Mouse (Mus musculus) gastrocnemius, adult 18-20 months (tissue): ENCODE data around the gene Rgl1. TPM values are rescaled to one million over a fixed set of nuclear protein-coding genes. Genes with fewer than 3 reads are reported as not detected.
A peak's percentile ranks its signal among the peaks of the same experiment; 100 is the strongest.
"Not testable (repeated sequence)": the region's sequence is repeated elsewhere in the genome, so short reads cannot be mapped to it uniquely, and the experiment has no call there.

Source experiments
- DNase-seq: peaks from one replicate; pipeline ENCODE4 v3.0.0; 2021; ENCODE audit warnings: low spot score
- total RNA-seq, 2 experiments: library from RNA; stranded (reverse); gene quantifications; 2 replicates each; pipeline ENCODE4 v1.2.3; 2021

Gene Rgl1
- total RNA-seq, 2 experiments from 2014 or later: 4.9 to 7.8 TPM

- no peak for DNase-seq
Measured at GRCm38 (mm10) chr1:152660436-152660835, 105.7 kb downstream of the Rgl1 start.

DNA sequence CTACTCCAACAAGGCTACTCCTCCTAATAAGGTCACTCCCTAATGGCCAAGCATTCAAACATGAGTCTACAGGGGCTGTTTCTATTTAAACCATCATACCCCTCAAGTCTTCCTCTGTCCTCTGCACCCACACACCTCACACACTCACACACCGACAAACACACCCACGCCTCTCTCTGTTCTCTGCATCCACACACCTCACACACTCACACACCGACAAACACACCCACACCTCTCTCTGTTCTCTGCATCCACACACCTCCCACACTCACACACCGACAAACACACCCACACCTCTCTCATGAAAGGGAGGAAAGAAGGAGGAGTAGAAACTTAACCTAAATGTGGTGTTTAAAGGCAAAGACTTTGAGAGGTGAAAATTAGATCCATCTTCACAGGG lies 106.2 kb downstream of the Rgl1 start:
- no peak for DNase-seq

DNA sequence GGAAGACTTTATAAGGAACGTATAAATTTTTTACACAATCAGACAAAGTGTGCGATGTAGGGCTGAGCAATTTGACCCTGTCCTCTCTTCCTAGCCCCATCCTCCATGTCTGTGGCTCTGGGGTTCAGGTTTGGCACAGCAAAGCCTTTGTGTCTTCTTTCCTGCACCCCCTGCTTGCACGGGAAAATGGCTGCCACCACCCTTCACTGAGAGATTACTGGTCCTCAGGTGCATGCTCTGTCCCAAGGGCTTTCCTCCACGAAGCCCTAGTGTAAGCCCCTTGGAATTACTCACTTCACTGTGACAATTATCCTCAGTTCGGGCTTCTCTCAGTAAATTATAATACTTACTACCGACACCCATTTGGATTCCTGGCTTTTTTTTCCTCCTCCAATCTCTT lies 109.5 kb downstream of the Rgl1 start:
- no peak for DNase-seq

DNA sequence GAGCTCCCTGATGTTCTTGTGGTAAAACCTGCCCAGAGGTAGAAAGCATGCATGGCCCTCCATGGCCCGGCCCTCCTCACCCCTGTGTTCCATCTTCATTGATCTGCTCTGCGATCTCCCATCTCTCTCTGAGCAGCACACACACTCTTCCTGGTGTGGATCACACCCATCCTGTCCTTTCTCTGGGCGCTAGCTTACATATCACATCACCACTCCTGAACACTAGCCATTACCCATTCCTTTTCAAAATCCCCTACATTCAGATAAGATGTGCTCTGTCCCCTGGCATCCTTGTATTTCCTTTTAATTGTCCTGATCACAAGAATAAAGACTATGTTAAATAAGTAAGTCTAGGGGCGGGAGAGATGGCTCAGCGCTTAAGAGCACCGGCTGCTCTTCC lies 111.3 kb downstream of the Rgl1 start:
- DNase-seq: no peak

DNA sequence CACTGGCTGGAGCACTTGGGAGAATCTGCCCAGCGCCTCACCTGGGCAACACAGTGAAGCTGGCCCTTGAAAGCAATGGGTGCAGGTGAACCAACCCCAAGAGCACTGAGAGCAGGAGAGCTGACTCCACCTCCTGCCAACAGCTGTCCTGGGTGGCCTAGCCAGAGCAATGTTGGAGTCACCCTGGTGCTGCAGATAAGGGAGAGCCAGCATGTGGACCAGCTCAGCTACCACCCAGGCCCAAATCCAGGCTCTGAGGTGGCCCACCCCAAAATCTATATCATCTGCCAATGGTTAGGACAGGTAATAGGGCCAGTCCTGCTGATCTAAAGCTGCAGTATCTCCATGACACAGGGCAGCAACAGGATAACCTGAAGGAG lies 114.7 kb downstream of the Rgl1 start:
- no peak for DNase-seq

- DNase-seq: no peak
Measured at GRCm38 (mm10) chr1:152650856-152651494, 115.2 kb downstream of the Rgl1 start.

DNA sequence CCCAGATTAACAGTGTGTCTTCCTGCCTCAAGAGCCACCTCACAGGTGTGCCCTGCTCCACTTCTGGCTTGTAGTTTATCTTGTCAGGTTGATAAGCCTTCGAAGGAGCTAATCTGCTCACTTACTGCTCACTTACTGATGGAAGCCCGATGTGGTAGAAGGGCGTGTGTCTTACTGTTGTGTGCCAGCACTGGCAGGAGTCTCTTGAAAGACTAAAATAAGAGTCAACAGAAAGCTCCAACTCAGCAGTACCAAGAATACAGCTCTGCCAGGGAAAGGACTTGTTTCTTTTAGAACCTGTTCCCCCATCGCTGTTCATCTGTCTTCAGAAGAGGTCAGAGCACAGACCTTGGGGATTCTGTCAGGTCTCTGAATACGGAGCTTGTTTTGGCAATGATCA lies 118.1 kb downstream of the Rgl1 start:
- DNase-seq: peak; percentile 14

DNA sequence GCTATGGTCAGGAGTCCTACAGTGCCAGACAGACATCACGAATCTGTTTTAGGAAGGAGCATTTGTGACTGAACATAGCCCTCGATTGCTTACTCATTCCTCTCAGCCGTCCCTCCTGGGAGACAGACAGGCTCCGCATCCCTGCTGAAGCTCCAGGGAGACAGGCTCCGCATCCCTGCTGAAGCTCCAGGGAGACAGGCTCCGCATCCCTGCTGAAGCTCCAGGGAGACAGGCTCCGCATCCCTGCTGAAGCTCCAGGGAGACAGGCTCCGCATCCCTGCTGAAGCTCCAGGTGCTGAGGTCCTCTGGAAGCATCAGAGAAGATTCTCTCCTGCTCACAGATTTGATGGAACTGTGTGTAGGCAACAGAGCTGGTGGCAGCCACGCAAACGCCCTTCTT lies 123.9 kb downstream of the Rgl1 start:
- DNase-seq: not testable (repeated sequence)

GRCm38 (mm10) chr1:152640195-152640981 lies 125.8 kb downstream of the Rgl1 start:
- DNase-seq: peak; percentile 88

DNA sequence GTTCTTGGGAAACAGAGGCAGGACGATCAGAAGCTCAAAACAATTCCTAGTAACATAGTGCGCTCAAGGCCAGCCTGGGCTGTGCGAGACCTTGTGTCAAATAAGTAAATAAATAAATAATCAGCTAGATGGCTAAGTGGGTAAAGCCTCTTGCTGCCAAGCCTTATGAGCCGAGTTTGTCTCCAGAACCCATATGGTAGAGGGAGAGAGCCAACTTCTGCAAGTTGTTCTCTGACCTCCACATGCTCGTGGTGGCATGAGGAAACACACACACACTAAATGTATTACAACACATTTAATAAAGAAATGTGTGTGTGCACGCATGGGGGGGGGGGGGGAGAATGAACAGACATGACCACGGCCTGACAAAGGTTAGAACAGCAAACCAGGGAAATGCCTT lies 126.8 kb downstream of the Rgl1 start:
- DNase-seq: no peak

GRCm38 (mm10) chr1:152634638-152635037 lies 131.5 kb downstream of the Rgl1 start:
- DNase-seq: no peak

DNA sequence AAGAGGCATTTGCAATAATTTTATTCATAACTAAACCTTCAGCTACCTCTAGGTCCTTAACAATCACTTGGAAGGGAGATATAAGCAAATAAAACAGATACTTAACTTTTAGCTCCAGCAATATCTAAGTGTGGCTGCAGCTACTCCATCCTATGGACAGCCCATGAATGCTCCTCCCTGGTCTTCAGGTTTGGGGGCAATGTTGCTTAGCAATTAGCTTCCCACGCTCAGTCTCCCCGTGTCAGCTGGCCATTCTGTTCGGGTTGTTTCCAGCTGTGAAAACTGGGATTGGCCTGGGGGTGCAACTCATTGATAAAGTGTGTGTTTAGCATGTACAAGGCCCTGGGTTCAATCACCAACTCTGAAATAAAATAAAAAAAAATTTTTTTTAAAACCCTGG lies 136.4 kb downstream of the Rgl1 start:
- DNase-seq: no peak

GRCm38 (mm10) chr1:152625651-152626050 lies 140.5 kb downstream of the Rgl1 start:
- no peak for DNase-seq

- DNase-seq: peak; percentile 78
Measured at GRCm38 (mm10) chr1:152624644-152625454, 141.3 kb downstream of the Rgl1 start.

GRCm38 (mm10) chr1:152623375-152624270 lies 142.5 kb downstream of the Rgl1 start:
- DNase-seq: no peak

- no peak for DNase-seq
Measured at GRCm38 (mm10) chr1:152622765-152623211, 143.4 kb downstream of the Rgl1 start.

DNA sequence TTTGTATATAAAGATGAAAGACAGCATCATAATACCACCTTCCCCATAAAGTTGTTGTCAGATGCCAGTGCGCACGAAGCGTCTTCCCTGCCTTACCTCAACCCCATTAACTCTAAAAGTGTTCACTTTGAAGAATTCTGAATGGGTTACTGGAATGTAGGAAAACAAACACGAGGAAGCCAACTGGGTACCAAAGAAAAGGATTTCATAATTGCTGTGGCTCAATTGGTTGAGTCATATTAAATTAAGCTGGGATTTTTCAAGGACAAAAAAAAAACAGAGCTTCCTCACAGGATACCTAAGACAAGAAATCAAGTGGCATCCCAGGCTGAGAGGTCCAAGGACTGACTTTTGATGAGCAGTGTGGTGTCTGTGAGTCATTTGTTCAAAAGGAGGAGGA lies 144.5 kb downstream of the Rgl1 start:
- DNase-seq: no peak

DNA sequence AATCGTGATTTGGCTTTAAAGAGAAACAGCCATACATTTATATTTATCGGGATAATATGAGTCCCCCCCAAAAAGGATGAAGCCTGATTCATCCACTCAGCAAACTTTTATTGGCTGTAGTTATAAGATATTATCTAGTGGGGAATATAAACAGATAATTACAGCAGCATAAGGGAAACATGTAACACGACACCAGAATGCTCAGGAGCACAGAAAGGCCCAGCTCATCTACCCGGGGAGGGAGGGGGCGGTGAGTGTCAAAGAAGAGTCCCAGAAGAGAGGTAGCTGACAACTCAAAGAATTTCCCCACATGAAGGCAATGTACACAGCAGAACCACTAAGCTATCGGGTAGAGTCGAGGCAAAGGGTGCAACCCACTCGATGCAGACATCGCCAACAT lies 146.8 kb downstream of the Rgl1 start:
- DNase-seq: no peak

DNA sequence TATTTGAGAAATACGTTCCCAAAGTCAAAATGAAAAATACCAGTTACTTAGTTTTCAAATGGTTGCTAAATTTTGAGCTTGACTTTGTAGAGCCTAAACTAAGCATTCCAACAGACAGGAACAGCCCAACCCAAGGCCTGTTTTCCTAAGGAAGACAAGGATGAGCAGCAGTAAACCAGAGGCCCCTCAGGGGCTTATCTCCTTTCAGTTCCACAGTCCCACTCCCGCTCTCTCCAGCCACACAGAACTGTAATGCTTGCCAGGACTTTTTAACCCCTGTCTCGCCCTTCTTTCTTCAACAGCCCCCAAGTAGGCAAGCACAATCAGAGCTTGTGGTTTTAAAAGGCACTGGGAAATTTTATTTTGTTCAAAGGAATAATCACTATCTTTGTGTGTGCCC lies 147.3 kb downstream of the Rgl1 start:
- DNase-seq: no peak

DNA sequence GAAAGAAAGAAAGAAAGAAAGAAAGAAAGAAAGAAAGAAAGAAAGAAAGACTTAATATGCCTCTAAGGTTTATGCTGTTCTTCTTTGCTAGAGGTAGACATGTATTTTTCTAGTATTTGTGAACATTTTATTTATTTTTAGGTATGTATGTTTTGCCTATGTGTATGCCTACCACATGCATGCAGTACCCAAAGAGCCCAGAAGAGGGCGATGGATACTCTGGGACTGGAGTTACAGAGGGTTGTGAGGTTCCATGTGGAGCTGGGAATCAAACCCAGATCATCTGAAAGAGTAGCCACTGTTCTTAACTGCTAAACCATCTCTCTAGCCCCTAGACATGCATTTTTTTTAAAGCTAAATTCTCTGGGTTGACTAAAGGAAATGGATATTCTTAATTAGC lies 147.8 kb downstream of the Rgl1 start:
- no peak for DNase-seq

DNA sequence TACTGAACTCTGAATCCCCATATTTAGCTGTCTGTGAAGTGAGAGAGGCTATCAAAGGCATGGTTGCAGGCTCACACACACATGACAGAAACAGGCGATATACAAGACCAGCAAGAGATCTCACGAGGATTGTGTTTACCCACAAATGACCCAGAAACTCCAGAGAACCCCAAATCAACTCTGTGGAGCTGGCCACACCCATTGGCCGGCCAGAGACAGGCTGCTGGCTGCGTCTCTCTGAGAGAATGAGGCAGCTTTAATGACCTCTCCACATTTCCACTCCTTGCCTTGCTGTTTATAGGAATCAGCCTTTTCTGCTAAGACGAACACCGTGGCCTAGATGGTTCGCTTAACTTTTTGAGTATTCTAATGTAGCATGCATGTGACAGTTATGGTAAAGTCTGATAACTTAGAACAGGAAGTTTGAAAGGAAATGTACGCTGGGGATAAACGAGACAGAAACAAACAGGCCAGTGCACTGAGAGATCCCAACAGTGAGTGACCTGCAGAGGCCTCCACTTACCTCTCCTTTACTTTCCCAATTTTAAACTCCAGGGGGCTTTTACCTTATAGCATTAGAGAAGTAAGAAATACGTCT lies 148.3 kb downstream of the Rgl1 start:
- peak; percentile 43 for DNase-seq
